Mouse (Mus musculus): ENCODE data around the gene Slc22a6. TPM values are rescaled to one million over a fixed set of nuclear protein-coding genes. Genes with fewer than 3 reads are reported as not detected.

Slc22a6 gene
- total RNA-seq, 1 experiment from 2014 or later, result not detected

DNA sequence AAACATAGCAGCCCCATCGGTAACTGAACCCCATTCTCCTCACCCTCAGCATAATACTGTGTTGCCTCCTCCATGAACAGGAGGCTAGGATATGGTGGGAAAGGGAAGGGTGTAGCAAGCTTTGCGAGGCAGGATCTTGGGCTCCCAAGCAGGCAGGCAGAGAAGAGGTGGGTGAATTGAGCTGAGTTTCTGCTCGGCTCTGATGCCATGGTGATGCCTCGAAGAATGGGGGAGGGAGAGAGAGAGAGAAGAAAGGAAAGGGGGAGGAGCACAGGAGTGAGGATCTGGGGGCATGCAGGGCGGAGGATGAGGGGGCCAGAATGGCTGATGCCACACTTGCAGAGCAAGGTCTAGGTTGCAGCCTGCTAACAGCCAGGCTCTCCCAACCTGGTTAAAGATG is 47.9 kb downstream of the Slc22a6 start:
- ATAC-seq (ENCODE audit: extremely low read depth, insufficient number of reproducible peaks, low FRiP score, poor library complexity, severe bottlenecking), result no peak

DNA sequence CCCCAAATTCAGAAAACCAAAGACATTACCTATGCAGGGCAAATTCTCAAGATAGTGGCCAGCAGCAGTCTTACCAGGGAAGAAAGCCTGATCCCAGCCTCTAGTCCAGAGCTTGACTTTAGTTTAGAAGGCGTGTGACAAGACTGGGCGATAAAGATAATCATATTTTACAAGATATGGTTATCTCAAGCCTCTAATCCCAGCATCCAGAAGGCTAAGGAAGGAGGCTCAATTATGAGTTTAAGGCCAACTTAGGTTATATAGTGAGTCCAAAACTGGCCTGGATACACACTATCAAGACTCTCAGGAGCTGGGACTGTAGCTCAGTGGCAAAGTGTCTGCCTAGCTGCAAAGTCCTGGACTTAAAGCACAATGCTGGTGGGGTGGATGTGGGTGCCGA is 55.0 kb downstream of the Slc22a6 start:
- no peak for ATAC-seq (ENCODE audit: extremely low read depth, insufficient number of reproducible peaks, low FRiP score, poor library complexity, severe bottlenecking)

DNA sequence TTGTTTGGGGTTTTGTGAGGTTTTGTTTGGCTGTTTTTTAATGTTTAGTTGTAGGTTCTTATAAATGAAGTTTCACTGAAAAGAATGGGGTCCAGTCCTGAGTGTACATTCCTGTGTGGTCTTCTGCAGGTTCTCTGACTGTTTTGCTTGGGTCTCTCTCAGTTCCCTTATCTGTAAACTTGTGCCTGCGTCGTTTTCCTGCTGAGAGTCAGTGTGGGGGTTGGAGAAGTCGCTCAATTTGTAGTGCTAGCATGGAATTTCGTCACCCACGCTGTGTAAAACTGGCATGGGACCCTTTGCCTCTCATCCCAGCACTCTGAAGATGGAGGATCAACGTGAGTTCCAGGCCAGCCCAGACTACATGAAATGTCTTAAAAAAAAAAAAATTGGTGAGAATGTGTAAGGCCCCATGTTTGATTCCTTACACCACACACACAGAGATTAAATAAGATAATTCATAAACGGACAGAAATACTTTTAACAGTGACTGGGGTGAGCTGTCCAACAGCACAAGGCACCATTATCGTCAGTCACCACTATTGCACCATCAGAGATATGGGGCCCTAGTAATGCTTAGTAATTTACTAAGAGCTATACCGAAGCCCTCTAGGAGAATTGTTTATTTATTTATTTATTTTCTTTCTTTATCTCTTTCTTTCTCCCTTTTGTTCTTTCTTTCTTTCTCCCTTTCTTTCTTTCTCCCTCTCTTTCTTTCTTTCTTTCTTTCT is 55.7 kb downstream of the Slc22a6 start:
- no peak for ATAC-seq (ENCODE audit: extremely low read depth, insufficient number of reproducible peaks, low FRiP score, poor library complexity, severe bottlenecking)

Other genes with a start within 250 kb of the Slc22a6 start
- gene Slc22a30, start 212.9 kb upstream of the Slc22a6 start, total RNA-seq (2017), result not detected in 2 replicates
- not detected in 2 replicates for gene Slc22a8, start 26.8 kb upstream of the Slc22a6 start, total RNA-seq (2017)
- not detected in 2 replicates for gene Chrm1, start 45.8 kb downstream of the Slc22a6 start, total RNA-seq (2017)
- 62.0 and 69.6 TPM in 2 replicates for gene Slc3a2, start 105.3 kb downstream of the Slc22a6 start, total RNA-seq (2017)
- gene Wdr74, start 117.8 kb downstream of the Slc22a6 start, total RNA-seq (2017), result 36.4 and 46.0 TPM in 2 replicates
- 7.2 TPM in 1 of 2 replicates, not detected in the other for gene 1700092M07Rik, start 122.7 kb downstream of the Slc22a6 start, total RNA-seq (2017)
- 144 and 149 TPM in 2 replicates for gene Stx5a, start 123.4 kb downstream of the Slc22a6 start, total RNA-seq (2017)
- 183 and 187 TPM in 2 replicates for gene Nxf1, start 139.0 kb downstream of the Slc22a6 start, total RNA-seq (2017)
- gene Tmem223, start 153.0 kb downstream of the Slc22a6 start, total RNA-seq (2017), result 15.5 and 16.6 TPM in 2 replicates
- 80.4 and 111 TPM in 2 replicates for gene Tmem179b, start 156.4 kb downstream of the Slc22a6 start, total RNA-seq (2017)
- 9.2 and 11.6 TPM in 2 replicates for gene Taf6l, start 168.4 kb downstream of the Slc22a6 start, total RNA-seq (2017)
- gene Polr2g, start 180.5 kb downstream of the Slc22a6 start, total RNA-seq (2017), result 30.0 and 32.5 TPM in 2 replicates
- gene Zbtb3, start 184.5 kb downstream of the Slc22a6 start, total RNA-seq (2017), result 2.5 and 4.2 TPM in 2 replicates
- 46.0 and 48.2 TPM in 2 replicates for gene Ttc9c, start 201.3 kb downstream of the Slc22a6 start, total RNA-seq (2017)
- gene Hnrnpul2, start 202.0 kb downstream of the Slc22a6 start, total RNA-seq (2017), result 110 and 115 TPM in 2 replicates
- 33.6 and 50.5 TPM in 2 replicates for gene AC129217.1, start 211.7 kb downstream of the Slc22a6 start, total RNA-seq (2017)
- gene Bscl2, start 219.4 kb downstream of the Slc22a6 start, total RNA-seq (2017), result 15.8 and 22.6 TPM in 2 replicates
- gene Gng3, start 221.2 kb downstream of the Slc22a6 start, total RNA-seq (2017), result 0.23 and 0.25 TPM in 2 replicates
- gene Lrrn4cl, start 232.7 kb downstream of the Slc22a6 start, total RNA-seq (2017), result not detected in 2 replicates